Mouse (Mus musculus) lung, embryonic 15.5 days (tissue): Measurements from ENCODE around the gene Zc3h7b. TPM values are rescaled to one million over a fixed set of nuclear protein-coding genes. Genes with fewer than 3 reads are reported as not detected.
"Not testable (repeated sequence)": the region's sequence is repeated elsewhere in the genome, so short reads cannot be mapped to it uniquely, and the experiment has no call there.

ENCODE experiments used
- ATAC-seq: fragments of 200-750 bp; cut with Nextera tagmentation; 2 replicates; pipeline ENCODE4 v1.8.0; 2017; ENCODE audit warnings: moderate number of reproducible peaks, borderline replicate concordance; ENCODE audit not compliant: low FRiP score, low TSS enrichment; ENCODE audit errors: extremely low read depth
- H3K27ac ChIP-seq: fragments of 300-500 bp; sonication (generic); 2 replicates; pipeline ENCODE4 v1.5.1; 2015; ENCODE audit warnings: moderate library complexity, mild to moderate bottlenecking, inconsistent platforms
- H3K27me3 ChIP-seq: fragments of 300-500 bp; sonication (generic); 2 replicates; pipeline ENCODE4 v1.6.1; 2015; ENCODE audit warnings: inconsistent platforms
- H3K36me3 ChIP-seq: fragments of 300-500 bp; sonication (generic); 2 replicates; pipeline ENCODE4 v1.6.1; 2015; ENCODE audit warnings: inconsistent platforms
- H3K4me1 ChIP-seq: fragments of 300-500 bp; sonication (generic); 2 replicates; pipeline ENCODE4 v1.6.1; 2015; ENCODE audit warnings: inconsistent platforms
- H3K4me2 ChIP-seq: fragments of 300-500 bp; sonication (generic); 2 replicates; pipeline ENCODE4 v1.6.1; 2015; ENCODE audit warnings: inconsistent platforms, mild to moderate bottlenecking, moderate library complexity
- H3K4me3 ChIP-seq: fragments of 300-500 bp; sonication (generic); 2 replicates; pipeline ENCODE4 v1.5.1; 2015; ENCODE audit warnings: mild to moderate bottlenecking, inconsistent platforms
- H3K9ac ChIP-seq: fragments of 300-500 bp; sonication (generic); 2 replicates; pipeline ENCODE4 v1.6.1; 2015; ENCODE audit warnings: inconsistent platforms
- H3K9me3 ChIP-seq: fragments of 300-500 bp; sonication (generic); 2 replicates; pipeline ENCODE4 v1.6.1; 2016; ENCODE audit warnings: inconsistent platforms
- WGBS: fragments of 180-500 bp; shearing (Covaris S2); methylation state at CpG from one replicate; pipeline ENCODE4 v1.1.7; 2015; 5-methylcytosine and 5-hydroxymethylcytosine counted together
- polyA plus RNA-seq: library from polyadenylated mRNA; unstranded; fragments of >200 nt; fragmentation: Nextera tagmentation; extraction: Ambion mirVana; gene quantifications from 2 replicates; pipeline ENCODE4 v1.2.1, GENCODE M21; 2015

The Zc3h7b gene
- polyA plus RNA-seq: 30.4 and 30.7 TPM in 2 replicates

DNA sequence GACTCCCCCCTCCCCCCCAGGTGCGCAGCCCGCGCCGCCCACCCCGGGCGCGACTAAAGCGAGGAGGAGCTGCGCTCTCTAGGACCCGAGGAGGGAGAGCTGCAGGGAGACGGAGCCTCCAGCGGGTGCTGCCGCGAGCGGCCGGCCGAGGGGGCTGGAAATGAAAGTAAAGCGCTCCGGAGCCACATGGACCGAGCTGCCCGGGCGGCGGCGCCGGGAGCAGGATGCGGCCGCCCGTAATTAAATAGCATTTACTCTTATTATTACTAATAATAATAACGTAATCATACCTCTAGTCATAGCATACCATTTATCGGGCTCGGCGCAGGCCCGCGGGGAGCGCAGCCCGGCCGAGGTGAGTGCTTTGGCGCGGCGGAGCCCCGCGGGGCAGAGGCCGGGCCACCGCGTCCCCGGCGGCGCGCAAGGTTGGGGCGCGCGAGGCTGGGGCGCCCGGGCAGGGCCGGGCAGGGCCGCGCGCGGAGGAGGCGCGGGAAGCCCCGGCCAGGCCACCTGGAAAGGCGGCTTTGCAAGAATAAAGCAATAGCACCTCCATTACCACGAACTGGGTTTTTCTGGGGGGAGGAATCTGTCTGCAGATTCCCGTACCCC lies at the start of gene Zc3h7b, which contains the start of gene Rangap1:
Gene Zc3h7b, plus strand, starts transcription at position 66 of the 609 bp plus-strand sequence.
Gene Rangap1, minus strand, starts transcription at position 539 of the 609 bp plus-strand sequence.
- ATAC-seq: peak; percentile 85
- Histone ChIP-seq H3K9me3 (no peaks in the 10 kb centered on the region), H3K4me3 (peak within 1 kb of the TSS; percentile 82), H3K27ac (peak within 1 kb of the TSS; percentile 90), H3K9ac (peak within 1 kb of the TSS; percentile 72), H3K4me1 (peaks cover 14% of the 10 kb centered on the region), H3K36me3 (no peaks in the 10 kb centered on the region), H3K27me3 (no peaks in the 10 kb centered on the region), H3K4me2 (peak within 1 kb of the TSS; percentile 75)
- WGBS: under 1% methylated on average over 65 of the region's 65 CpGs

DNA sequence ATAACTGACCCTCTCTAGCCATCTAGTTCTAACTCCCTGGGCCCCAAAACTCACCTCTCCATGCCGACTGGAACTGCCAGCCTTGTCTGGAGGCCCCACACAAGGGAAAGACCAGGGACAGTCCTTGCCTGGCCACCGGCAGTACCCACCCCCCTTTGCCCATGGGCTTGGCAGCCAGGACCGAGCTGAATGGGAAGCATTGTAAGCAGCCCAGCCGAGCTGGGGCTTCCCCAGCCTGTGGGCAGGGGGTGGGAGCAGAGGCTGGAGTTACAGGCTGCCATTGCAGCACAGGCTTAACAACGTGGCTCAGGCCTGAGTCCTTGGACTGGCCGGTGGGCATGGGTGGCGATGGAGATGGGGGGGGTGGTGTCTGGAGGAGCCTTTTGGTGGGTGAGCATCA lies 47.7 kb upstream of the Zc3h7b start, which contains the start of gene Chadl:
Gene Chadl, minus strand, starts transcription at position 113 of the 400 bp plus-strand sequence.
- no peak for ATAC-seq
- no peaks in the 10 kb centered on the region for H3K36me3 ChIP-seq
- no peak within 1 kb of the TSS for H3K4me2 ChIP-seq
- 57% methylated on average over 7 of the region's 7 CpGs for WGBS
- H3K4me3 ChIP-seq: no peak within 1 kb of the TSS
- no peak within 1 kb of the TSS for H3K9ac ChIP-seq
- no peak within 1 kb of the TSS for H3K27ac ChIP-seq
- H3K27me3 ChIP-seq: peaks cover 40% of the 10 kb centered on the region
- no peaks in the 10 kb centered on the region for H3K9me3 ChIP-seq
- peaks cover 20% of the 10 kb centered on the region for H3K4me1 ChIP-seq

DNA sequence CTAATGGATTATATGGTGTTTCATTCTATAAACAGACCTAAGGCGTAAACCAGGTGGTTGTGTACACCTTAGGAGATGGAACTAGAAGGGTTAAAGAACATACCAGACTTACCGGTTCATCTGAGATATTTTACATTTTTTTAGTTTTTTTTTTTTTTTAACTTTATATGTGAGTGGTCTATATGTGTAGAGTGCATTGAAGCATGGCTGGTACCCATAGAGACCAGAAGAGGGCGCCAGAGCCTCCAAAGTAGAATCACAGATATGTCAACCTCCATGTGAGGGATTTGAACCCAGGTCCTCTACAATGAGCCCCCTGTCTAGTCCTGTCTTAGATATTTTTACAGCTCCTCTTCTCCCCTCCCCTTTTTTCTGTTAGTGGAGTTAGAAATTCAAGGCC lies 47.0 kb upstream of the Zc3h7b start:
- Histone ChIP-seq H3K27me3 (peaks cover 33% of the 10 kb centered on the region), H3K4me1 (peaks cover 20% of the 10 kb centered on the region), H3K36me3 (no peaks in the 10 kb centered on the region), H3K9me3 (no peaks in the 10 kb centered on the region), H3K4me2 (no peak overlapping the region), H3K4me3 (no peak overlapping the region), H3K9ac (no peak overlapping the region), H3K27ac (no peak overlapping the region)
- ATAC-seq: no peak
- WGBS: 36% methylated on average over 3 of the region's 3 CpGs

DNA sequence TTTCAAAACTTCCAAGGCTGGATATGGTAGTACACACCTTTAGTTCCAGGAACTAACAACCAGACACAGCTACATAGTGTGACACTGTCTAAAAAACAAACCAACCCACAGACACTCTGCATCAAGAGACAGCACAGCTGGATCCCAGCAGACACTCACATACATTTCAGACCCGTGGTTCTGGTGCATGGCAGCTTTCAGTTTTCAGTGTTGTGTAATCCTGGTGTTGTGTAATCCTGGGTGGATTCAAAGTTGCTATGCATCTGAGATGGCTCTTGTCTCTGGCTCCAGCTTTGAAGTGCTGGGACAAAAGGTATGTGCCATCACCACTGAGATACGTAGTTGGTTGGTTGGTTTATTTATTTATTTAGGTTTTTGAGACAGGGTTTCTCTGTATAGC lies 46.3 kb upstream of the Zc3h7b start:
- no peak for ATAC-seq
- H3K4me1 ChIP-seq: peaks cover 15% of the 10 kb centered on the region
- WGBS: 42% methylated on average over 2 of the region's 2 CpGs
- H3K9ac ChIP-seq: no peak overlapping the region
- peaks cover 26% of the 10 kb centered on the region for H3K27me3 ChIP-seq
- no peak overlapping the region for H3K4me2 ChIP-seq
- H3K27ac ChIP-seq: no peak overlapping the region
- no peak overlapping the region for H3K4me3 ChIP-seq
- H3K9me3 ChIP-seq: no peaks in the 10 kb centered on the region
- peaks cover 5% of the 10 kb centered on the region for H3K36me3 ChIP-seq

DNA sequence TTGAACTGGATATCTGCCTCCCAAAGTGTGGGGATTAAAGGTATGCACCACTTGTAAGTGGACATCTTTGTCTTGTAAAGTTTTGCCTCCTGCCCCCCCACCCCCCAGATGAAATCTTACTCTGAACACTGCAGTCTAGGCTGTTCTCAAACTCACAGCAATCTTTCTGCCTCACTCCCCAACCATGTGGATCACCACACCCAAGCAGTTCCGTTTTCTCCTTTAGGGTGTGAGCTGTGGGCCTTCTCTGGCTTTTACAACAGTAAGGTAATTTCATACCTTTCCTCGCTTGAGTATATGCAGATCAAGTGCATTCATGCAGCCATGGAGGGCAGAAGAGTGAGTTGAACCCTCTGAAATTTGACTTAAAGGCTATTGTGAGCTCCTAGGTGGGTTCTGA lies 44.7 kb upstream of the Zc3h7b start:
- H3K4me1 ChIP-seq: 0 out of 2 replicates have a peak, but pooled peaks cover 4% of the 10 kb centered on the region
- H3K4me3 ChIP-seq: no peak overlapping the region
- H3K9ac ChIP-seq: no peak overlapping the region
- peaks cover 22% of the 10 kb centered on the region for H3K36me3 ChIP-seq
- no peak overlapping the region for H3K4me2 ChIP-seq
- ATAC-seq: no peak
- 55% methylated on average over 2 of the region's 2 CpGs for WGBS
- H3K27ac ChIP-seq: no peak overlapping the region
- peaks cover 10% of the 10 kb centered on the region for H3K27me3 ChIP-seq
- no peaks in the 10 kb centered on the region for H3K9me3 ChIP-seq

DNA sequence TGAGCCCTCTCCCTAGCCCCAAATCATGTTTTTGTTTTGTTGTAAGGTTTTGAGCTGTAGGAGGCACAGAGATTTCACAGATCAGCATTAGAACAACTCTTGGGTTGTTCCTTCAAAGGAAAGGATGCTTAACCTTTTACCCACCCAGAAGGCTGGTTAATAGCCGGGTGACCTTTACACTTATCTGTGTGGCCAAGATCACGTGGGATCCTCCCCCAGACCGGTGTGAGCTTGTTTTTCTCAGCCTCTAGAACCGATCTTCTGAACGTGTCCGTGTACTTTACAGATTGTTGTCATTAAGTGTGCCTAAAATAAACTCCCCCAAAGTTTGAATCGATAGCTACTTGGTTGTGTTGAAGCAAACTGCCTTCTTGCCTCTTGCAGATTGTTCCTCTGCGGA lies 44.3 kb upstream of the Zc3h7b start:
- Histone ChIP-seq H3K4me2 (no peak overlapping the region), H3K9me3 (no peaks in the 10 kb centered on the region), H3K36me3 (peaks cover 26% of the 10 kb centered on the region), H3K9ac (no peak overlapping the region), H3K4me1 (0 out of 2 replicates have a peak, but pooled peaks cover 4% of the 10 kb centered on the region), H3K27ac (no peak overlapping the region), H3K27me3 (peaks cover 5% of the 10 kb centered on the region), H3K4me3 (no peak overlapping the region)
- ATAC-seq: no peak
- 58% methylated on average over 8 of the region's 8 CpGs for WGBS

DNA sequence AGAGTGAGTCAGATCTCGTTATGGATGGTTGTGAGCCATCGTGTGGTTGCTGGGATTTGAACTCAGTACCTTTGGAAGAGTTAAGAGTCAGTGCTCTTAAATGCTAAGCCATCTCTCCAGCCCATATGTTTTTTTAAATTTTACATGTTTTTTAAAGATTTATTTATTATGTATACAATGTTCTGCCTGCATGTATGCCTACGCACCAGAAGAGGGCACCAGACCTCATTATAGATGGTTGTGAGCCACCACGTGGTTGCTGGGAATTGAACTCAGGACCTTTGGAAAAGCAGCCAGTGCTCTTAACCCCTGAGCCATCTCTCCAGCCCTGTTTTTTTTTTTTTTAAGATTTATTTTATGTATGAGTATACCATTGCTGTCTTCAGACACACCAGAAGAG lies 43.5 kb upstream of the Zc3h7b start:
- H3K27ac ChIP-seq, H3K4me3 ChIP-seq, ATAC-seq, H3K9ac ChIP-seq, H3K9me3 ChIP-seq, H3K4me2 ChIP-seq, H3K27me3 ChIP-seq, H3K4me1 ChIP-seq: not testable (repeated sequence)
- 75% methylated on average over 4 of the region's 4 CpGs for WGBS
- H3K36me3 ChIP-seq: peaks cover 34% of the 10 kb centered on the region

DNA sequence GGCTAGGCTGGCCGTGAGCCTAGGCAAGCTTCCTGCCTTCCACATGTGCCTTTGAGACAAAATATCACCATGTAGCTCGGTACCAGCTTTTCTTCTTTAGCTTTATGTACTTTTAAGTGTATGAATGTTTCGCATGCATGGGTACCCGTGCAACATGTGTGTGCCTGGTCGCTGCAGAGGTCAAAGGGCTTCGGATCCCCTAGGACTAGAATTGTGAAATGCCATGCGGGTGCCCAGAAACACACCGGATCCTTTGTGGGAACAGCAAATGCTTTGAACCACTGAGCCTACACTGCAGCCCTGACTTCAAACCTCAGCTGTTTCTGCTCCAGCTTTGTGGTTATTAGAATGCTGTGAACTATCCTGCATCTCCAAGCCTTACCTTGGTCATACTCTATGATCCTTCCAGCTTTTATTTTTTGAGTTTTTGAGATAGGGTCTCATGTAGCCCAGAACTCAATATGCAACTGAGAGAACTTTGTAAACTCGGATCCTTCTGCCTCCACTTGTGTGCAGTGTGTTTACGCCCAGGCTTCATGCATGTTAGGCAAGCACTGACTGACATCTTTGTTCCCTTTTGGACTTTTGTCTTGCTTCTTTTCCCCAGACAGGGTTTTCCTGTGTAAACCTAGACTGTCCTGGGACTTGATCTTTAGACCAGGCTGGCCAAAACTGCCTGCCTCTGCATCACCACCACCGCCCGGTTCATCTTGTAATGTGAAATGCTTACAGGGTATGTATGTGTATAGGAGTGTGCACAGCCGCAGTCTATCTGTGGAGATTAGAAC lies 42.4 kb upstream of the Zc3h7b start:
- H3K4me2 ChIP-seq: no peak overlapping the region
- H3K27me3 ChIP-seq: no peaks in the 10 kb centered on the region
- no peak for ATAC-seq
- H3K4me3 ChIP-seq: no peak overlapping the region
- no peak overlapping the region for H3K27ac ChIP-seq
- WGBS: 85% methylated on average over 13 of the region's 13 CpGs
- H3K9ac ChIP-seq: no peak overlapping the region
- H3K36me3 ChIP-seq: peaks cover 42% of the 10 kb centered on the region
- H3K4me1 ChIP-seq: 0 out of 2 replicates have a peak, but pooled peaks cover under 1% of the 10 kb centered on the region
- H3K9me3 ChIP-seq: no peaks in the 10 kb centered on the region

DNA sequence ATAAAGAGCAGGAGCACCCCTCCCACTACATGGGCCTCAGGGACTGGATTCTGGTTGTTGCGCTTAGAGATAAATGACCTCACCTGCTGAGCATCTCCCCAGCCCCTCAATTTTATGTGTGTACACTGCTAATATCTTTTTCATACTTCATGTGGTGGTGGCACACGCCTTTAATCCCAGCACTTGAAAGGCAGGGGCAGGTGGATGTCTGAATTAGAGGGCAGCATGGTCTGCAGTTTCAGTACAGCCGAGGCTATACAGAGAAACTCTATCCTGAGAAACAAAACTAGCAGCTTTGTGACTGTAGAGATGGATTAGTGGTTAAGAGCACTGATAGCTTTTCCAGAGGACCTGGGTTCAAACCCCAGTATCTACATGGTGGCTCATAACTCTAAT lies 41.8 kb upstream of the Zc3h7b start:
- H3K27ac ChIP-seq: no peak overlapping the region
- H3K4me2 ChIP-seq: no peak overlapping the region
- H3K9ac ChIP-seq: no peak overlapping the region
- no peaks in the 10 kb centered on the region for H3K9me3 ChIP-seq
- no peaks in the 10 kb centered on the region for H3K27me3 ChIP-seq
- H3K4me1 ChIP-seq: no peaks in the 10 kb centered on the region
- peaks cover 48% of the 10 kb centered on the region for H3K36me3 ChIP-seq
- H3K4me3 ChIP-seq: no peak overlapping the region
- ATAC-seq: no peak
- WGBS: 82% methylated on average over 3 of the region's 3 CpGs

DNA sequence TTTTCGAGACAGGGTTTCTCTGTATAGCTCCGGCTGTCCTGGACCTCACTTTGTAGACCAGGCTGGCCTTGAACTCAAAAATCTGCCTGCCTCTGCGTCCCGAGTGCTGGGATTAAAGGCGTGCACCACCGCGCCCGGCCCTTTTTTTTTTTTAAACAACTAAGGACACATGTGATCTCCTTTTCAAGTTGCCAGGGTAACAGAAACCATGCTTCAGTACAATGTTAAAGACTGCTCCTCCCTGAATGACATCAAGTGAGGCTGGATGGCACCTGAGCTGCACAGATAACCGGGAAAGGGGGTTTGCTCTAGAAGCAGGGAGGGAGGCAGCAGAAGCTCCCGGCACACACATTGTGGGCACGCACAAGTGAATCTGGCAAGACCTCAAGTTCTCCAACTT lies 35.9 kb upstream of the Zc3h7b start:
- Histone ChIP-seq H3K27me3 (no peaks in the 10 kb centered on the region), H3K4me1 (no peaks in the 10 kb centered on the region), H3K9ac (no peak overlapping the region), H3K4me3 (no peak overlapping the region), H3K9me3 (no peaks in the 10 kb centered on the region), H3K4me2 (no peak overlapping the region), H3K27ac (no peak overlapping the region), H3K36me3 (peaks cover 96% of the 10 kb centered on the region)
- 92% methylated on average over 11 of the region's 11 CpGs for WGBS
- ATAC-seq: no peak

DNA sequence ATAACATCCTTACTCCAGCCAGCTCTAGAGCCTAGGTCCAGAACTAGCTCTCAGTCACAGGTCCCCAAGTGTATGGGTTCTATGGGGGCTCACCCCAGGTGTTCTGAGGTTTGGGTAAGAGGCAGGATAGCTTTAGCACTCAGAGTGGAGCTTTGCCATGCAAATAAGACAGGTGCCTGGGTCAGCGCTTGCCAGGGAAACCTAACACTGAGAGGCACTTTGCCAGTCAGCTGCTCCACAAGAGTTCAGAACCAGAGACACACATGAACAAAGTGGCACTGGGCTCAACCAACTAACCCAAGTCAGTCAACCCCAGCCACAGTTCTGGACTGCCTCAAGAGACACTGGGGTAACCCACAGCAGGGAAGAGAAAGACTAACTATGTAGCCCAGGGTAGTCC lies 35.2 kb upstream of the Zc3h7b start:
- ATAC-seq: no peak
- no peak overlapping the region for H3K4me3 ChIP-seq
- no peaks in the 10 kb centered on the region for H3K9me3 ChIP-seq
- H3K4me1 ChIP-seq: no peaks in the 10 kb centered on the region
- no peak overlapping the region for H3K27ac ChIP-seq
- H3K36me3 ChIP-seq: peaks cover 91% of the 10 kb centered on the region
- H3K27me3 ChIP-seq: no peaks in the 10 kb centered on the region
- no peak overlapping the region for H3K4me2 ChIP-seq
- no peak overlapping the region for H3K9ac ChIP-seq
- 91% methylated on average over 1 of the region's 1 CpGs for whole genome bisulfite sequencing

DNA sequence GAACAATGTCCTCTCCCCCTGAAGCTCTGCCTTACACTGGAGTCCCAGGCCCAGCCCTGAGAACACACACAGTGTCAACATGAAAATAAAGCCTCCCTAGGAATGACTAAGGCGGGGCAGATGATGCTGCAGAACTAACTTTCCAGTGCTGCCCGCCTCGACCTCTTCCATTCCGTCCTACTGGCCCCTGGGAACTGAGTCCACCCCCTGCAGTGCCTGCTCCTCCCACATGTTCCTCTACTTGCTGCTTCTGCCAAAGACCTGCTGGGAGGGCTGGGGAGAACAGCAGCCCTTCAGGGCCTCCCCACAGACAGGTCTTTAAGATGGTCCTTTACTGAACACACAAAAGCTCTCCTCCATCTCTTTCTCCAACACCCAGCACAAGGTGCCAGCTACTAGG lies 34.1 kb upstream of the Zc3h7b start:
- H3K27ac ChIP-seq: no peak overlapping the region
- H3K4me1 ChIP-seq: no peaks in the 10 kb centered on the region
- H3K9ac ChIP-seq: no peak overlapping the region
- H3K36me3 ChIP-seq: peaks cover 89% of the 10 kb centered on the region
- H3K9me3 ChIP-seq: no peaks in the 10 kb centered on the region
- ATAC-seq: no peak
- no peak overlapping the region for H3K4me3 ChIP-seq
- 82% methylated on average over 4 of the region's 4 CpGs for WGBS
- no peaks in the 10 kb centered on the region for H3K27me3 ChIP-seq
- H3K4me2 ChIP-seq: no peak overlapping the region
